Mouse (Mus musculus) myocyte (in vitro differentiated cells): Measurements from ENCODE around the gene Hoxa6.

Experiments used
- CEBPB ChIP-seq: IDR thresholded peaks from 2 replicates; pipeline ENCODE4 v1.6.1; 2011; ENCODE audit warnings: mild to moderate bottlenecking, moderate library complexity; ENCODE audit not compliant: poor library complexity, insufficient read depth, severe bottlenecking
- MAX ChIP-seq: IDR thresholded peaks from one replicate; pipeline ENCODE4 v1.6.1; 2011; ENCODE audit warnings: low read depth, mild to moderate bottlenecking, control low read depth
- POLR2A ChIP-seq: IDR thresholded peaks from one replicate; pipeline ENCODE4 v1.6.1; 2011; ENCODE audit warnings: low read depth, mild to moderate bottlenecking, control low read depth, moderate library complexity; ENCODE audit not compliant: insufficient read length

DNA sequence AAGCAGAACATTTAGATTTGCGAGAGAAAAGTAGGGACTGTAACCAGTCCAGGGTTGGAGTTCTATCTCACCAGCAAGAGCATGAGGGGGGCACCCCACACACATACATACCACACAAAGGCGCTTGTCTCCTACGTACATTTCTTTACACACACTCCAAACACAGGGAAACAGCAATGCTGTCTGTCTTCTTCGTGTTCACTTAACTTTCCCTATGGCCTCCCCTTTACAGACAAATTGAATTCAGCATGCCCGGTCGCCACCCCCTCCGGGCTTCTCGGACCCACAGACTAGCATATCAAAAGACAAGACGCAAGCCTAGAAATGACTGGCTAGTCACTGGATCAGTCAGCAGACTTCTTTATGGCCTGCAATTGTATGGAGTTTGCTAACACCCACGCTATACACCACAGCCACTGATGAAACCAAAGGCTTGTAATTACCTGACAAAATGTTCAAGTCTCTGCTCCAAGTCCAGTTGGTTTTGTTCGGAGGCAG, 28.3 kb downstream of the Hoxa6 start:
- no peak for TF ChIP-seq MAX
- TF ChIP-seq POLR2A, result no peak
- TF ChIP-seq CEBPB, result no peak
